Mouse (Mus musculus) T-helper 17 cell (primary cell): ENCODE measurements around the gene B4galt3.
"Not testable (repeated sequence)": the region's sequence is repeated elsewhere in the genome, so short reads cannot be mapped to it uniquely, and the experiment has no call there.

Source experiments
- in situ Hi-C, 2 experiments: fragments of 300-600 bp; cut with MboI, MseI; formaldehyde crosslinking; loops; 1 replicate in 1 of 2; 2 replicates in 1 of 2; pipeline ENCODE4 v1.15.1; 2025; ENCODE audit warnings: high pct_unique_total_duplicates in 2 of 2

Gene B4galt3

DNA sequence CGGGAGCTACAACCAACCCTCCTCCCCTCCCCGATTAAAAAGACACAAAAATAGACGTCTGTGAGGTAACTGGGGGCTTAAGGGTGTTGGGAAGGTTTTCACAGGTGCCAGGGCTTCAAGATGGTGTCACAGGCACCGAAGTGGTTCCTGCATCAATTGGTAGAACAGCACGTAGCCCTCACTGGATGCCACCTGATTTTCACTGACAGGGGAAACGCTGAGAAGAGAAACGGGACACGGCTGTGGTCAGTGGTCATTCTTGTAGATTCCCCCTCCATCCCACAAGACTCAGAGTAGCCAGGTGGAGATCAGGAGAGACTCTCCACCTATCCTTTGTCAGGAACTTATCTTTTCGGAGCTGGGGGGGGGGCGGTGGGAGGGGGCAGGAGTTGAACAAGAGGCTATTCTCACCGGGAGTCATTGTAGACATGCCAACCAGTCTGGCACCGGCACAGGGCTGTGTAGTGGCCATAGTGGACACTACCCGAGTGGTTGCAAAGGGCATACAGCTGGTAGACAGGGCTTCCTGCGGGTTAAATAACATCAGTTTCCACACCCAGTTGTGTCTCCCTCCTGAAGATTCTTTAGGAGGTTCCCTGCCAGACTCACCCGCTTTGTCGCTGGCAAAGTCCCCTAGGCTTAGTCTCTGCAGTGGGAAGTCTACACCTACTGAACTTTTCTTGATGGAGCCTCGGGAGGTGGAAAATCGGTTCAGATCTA is 12.1 kb downstream of the B4galt3 start:
- in situ Hi-C loops: no loop called here

DNA sequence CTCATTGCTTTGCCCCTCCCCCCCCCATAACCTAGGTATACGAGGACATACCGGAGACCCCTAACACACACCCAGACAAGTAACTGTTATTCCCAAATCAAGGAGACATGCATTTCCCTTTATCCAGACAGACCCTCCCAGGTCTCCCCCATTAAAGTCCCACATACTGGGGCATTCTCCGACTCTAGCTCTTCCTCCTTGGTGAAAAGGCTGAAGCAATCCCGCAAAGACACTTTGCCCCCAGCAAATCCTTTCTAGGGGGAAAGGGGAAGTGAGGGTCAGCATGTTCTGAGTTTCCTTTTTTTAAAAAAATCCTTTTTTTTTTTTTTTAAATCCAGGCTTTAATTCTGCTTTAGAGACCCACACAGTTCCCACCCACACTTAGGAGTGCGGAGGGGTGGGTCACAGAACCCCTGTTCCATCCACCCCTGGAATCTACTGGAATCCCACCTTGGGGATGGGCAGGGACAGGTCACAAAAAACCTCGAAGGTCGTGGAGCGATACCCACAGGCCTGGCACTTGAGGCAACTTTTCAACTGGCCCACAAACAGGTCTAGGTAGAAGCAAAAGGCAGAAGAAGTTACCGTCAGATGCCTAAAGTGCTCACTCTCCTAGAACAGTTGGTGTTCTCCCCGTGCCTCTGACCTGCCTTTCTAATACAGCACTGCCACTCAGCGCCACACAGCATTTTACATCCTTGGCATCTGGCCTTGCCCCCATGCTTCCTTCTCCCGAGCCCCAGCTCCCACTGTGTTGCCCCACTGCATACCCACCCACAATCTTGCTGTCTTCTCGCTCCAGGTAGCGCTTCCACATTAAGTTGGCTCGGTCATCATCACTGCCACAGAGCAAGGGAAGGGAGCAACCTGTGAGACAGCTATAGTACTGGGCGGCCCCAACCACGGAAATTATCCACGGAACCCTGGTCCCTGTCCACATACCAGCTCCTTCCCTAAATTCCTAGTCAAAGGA is 13.3 kb downstream of the B4galt3 start:
- in situ Hi-C loops: no loop called here

DNA sequence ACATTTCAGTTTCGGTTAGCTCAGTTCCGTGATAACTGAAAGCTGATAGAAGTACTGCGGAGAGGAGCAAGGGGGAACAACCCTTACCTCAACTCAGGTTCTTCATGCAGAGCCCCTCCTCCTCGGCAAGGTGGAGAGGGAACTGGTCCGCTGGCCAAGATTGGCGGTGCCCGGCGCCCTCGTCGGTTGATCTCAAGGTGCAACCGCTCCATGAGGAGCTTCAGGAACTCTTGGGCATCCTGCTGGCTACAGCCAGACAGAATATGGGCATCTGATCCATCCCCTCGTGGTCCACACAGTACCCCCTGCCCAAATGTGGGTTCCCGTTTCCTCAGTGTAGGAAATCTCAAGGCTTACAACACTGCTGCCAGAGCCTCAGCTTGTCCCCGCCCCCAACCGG is 14.4 kb downstream of the B4galt3 start:
- in situ Hi-C loops: no loop called here

DNA sequence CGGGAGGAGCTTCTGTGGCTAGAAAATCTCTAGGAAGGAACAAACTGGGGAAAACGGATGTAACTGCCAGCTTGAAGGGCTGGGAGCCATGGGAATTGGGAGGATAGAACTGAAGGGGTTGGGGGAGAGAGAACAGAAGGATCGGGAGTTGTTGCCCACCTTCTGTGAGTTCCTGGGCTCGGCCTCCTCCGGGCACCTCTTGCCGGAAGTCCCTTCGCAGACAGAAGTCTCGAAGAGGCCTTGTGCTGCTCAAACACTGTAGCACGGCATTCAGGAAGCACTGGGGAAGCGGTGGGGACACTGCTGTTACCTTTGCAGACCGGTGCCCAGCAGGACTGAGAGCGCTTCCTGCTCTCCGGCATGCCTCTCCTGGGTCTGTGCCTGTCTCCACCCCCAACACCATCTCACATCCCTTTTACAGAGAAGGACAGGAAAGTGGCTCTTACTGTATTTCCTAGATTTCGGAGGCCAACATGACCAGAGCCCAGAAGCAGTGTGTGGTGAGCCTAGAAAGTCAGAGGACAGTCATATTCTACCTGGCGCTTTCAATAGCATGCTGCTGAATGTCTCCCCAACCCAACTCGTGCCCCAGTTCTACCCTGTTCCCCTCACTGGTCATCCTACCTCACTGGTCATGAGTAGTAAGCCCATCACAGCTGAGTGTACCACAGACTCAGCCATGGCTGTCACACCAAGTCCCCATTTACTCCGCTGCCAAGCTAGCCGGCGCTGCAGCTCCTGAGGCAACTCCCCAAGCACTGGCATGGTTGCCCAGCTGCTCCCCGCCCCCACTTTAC is 15.2 kb downstream of the B4galt3 start:
- in situ Hi-C loops: loop anchor here in 1 of 2 experiments (5.0 kb wide), 1 partner anchor 42 kb away; the partner anchor contains the start of gene Dedd

DNA sequence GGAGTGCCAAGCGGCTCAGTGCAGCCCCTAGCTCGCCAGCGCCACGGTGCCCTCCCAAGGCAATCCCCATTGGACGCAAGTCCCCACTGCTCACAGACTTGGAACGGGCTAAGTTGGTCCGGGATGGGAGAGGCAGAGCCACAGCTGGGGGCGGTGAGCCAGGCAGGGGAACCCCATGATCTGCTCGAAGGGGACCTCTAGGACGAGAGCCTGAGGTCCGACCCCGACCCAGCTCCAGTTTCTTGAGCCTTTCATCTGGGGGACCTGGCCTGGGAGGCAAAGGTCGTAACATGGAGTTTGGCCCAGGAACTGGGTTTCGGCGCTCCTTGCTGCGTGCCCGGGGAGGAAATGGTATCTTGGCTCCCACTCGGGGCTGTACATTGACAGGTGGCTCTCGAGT is 16.4 kb downstream of the B4galt3 start:
- in situ Hi-C loops: loop anchor here in 1 of 2 experiments (5.0 kb wide), 1 partner anchor 41 kb away; the partner anchor contains the start of gene Dedd

DNA sequence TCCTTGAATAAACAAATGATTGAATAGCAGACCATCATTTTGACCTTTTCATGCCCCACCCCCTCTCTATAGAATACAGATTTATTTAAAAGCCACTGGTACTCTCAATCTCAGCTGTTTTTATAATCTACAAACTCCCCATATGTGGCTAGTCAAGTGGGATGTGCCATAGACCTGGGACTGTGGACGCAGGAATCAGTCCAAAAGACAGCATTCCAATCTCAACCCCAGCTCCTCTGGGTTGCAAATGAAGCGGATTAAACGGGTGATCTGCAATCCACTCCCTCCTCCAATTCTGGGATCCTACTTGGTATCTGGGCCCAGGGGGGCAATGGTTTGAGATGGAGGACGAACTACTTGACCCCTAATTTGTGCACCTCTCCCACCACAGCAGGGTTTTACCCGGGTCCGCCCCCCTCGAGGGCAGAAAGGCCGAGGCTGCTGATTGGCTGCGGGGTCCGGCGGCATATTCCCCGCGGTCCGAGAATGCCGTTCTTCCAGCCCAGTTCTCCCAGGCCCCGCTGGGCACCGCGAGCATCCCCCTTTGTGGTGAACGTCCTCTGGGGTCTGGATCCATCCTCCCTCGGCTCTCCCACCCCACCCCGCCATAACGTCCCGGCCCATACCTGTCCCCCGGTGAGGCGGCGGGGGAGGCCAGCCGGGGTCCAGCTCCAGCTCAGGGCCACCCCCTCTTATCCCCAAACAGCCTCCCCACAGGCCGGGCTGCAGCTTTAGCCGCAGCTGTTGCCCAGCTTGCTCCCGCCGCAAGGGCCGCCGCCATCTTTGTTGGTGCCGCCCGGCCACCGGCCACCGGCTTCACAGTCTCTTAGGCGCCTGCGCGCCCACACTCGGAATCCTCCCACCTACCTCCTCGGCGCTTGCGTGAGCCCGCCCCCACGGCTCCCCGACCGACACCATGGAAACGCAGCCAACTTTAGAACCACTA is 17.3 kb downstream of the B4galt3 start, which contains the start of gene Usp21:
Gene Usp21 (minus strand): TSS at position 856 of the 946 bp plus-strand sequence.
- in situ Hi-C loops: loop anchor here in 1 of 2 experiments (5.0 kb wide), 1 partner anchor 40 kb away; the partner anchor contains the start of gene Dedd

DNA sequence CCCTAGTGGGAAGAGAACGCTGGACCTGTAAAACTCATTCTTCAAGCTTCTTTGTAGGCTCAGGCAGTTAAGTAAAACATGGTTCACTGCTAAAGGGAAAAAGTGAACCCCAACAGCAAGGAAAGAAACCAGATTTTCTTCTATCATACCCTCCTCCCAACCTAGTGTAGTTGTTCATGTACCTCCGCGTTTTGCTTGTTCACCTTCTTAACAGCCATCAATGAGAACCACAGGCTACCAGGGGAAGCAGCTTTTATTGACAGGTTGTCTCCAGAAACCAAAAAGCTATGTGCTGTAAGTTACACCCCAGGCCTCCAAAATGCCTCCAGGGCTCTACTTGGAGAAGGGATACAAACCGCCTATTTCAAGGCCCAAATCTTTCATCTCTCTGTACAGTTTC is 18.2 kb downstream of the B4galt3 start:
- in situ Hi-C loops: loop anchor here in 1 of 2 experiments (5.0 kb wide), 1 partner anchor 39 kb away; the partner anchor contains the start of gene Dedd

DNA sequence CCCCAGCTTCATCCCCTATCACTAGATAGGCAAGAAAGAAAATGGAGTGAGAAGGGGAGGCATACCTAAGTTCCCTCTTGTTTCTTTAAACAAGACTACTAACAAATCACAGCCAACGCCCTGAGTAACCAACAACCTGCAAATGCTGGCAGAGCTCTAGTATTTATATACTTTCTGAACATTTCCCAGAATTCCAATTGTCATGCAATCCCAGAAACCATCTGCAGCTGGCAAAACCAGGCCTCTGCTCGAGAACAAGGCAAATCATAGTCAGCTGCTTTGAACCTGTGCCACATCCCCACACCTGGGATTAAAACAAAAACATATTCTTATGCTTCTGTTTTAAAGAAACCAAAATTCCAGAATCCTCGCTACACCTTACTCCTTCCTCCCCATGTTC is 23.2 kb downstream of the B4galt3 start:
- in situ Hi-C loops: no loop called here

DNA sequence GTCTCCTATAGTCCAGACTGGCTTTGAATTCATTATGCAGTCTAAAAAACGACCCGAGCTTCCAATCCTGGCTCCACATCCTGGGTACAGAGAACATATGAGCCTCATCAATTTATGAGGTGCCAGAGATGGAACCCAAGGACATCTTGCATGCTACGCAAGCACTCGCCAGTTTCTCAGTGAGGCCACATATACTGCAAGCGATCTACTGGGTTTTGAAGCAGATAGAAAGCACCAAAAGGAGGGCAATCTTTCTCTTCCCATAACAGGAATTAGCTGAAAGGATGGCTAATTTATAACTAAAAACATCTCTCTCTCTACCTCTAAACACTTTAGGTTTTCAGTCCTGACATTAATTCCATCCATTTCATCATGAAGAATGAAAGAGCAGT is 23.8 kb downstream of the B4galt3 start:
- in situ Hi-C loops: no loop called here

DNA sequence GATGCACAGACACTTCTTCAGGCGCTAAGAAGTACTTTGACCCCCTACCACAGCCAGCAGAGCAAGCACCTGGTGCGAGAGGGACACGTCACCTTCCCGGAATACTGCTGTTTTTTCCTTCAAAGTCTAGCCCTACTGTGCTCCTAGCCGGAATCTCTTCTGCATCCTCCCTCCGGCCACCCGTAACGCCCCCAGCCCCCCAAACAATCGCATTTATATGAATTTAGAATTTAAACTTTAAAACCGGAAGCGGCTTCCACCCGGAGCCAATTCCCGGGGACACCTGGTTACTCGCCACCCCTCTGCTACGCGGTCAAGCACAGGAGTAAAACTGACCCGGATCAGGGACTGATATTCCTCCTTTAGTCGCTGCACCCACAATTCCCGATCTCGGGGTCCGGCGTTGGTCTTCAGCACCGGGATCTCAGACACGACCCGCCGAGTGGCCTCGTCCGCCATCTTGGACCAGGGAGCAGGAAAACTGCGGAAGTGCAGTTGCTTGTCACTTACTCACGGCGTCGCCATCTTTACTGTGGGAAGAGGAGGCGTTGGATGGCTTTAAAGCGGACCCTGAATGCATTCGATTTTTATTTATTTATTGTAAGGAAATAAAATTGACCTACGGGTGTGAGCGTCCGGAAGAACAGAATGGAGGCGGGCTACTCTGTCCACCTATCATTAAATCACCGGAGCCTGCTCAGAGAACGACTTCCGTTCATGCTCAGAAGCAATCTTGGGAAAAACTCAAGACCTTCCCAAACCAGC is 24.4 kb downstream of the B4galt3 start, which contains the start of gene Ufc1:
Gene Ufc1 (minus strand): TSS at position 727 of the 765 bp plus-strand sequence.
- in situ Hi-C loops: no loop called here

DNA sequence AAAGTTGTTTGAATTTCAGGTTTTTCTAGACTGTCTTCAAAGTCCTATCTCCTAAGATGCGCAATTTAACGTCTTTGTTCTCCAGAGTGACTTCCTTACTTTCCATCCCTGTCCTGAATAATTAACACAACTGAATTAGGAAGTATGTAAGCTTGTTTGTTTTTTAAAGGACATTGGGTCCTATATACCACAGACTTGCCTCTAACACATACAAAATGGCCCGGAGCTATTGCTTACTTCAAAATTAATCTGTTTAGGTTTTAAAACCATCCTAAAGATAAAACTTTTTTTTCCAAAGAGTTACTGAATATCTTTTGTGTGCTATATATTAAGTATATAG is 24.9 kb downstream of the B4galt3 start:
- in situ Hi-C loops: no loop called here

DNA sequence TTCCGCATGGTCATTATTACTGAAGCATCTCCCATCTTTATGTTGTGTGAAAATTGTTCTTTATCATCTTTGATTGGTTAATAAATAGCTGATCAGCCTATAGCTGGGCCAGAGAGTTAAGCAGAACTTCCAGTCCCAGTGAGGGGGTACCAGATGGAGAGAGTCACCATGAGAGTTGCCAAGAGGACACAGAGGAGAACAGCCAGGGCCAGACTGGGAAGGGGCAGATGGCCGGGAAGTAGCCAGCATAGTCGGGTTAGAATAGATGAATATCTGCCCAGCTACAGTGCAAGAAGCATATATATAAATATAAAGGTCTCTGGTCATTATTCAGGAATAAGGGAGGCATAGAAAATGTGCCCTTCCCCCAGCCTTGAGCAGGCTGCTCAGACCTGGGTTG is 28.1 kb downstream of the B4galt3 start:
- in situ Hi-C loops: no loop called here

DNA sequence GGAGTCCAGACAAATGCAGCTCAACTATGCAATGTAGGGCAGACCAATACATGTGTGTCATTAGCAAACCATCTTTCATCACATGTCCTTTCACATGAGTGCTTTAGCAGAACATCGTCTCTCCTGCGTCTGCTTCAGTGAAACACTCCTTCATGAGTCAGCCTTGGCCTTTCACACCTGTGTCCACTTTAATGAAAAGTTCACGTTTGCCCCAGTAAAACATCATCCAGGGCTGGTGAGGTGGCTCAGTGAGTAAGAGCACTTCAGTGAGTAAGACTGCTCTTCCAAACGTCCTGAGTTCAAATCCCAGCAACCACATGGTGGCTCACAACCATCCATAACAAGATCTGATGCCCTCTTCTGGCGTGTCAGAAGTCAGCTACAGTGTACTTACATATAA is 36.0 kb downstream of the B4galt3 start:
- in situ Hi-C loops: not testable (repeated sequence)

DNA sequence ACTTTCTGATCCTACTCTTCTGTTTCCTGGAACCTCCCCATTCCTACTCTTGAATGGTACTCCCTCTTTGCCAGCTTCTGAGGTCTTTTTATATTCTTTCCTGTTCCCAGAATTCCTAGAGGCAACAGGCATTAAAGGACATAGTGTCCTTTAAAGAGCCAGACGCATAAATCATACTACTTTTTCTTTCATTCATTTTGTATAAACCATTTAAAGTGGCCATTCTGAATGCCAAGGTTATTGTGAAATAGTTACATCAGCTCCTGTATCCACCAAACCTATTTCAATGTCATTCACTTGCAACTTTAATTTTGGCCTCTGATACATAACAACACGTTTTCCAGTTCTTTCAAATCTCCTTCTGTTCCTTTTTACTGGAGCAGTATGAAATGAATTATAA is 39.2 kb downstream of the B4galt3 start:
- in situ Hi-C loops: no loop called here

DNA sequence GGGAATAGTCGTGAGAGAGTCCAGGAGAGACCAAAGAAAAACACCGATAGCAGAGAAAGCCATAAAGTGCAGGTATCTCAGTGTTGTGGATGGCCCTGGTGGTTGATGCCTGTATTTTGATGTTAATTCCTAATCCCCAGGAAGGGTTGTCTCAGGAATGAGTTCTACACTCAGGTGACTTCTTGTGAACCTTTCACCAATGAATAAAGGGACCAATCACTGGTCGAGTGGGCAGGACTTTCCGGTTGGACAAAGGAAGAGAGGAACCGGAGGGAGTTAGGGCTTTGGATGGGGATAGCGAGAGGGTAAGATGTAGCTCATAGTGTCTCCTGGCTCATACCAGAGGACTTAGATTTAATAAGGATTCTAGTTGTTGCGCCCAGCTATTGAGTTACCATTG is 49.6 kb downstream of the B4galt3 start:
- in situ Hi-C loops: loop anchor here (5.0 kb wide), 1 partner anchor 38 kb away; no protein-coding TSS in a partner anchor

DNA sequence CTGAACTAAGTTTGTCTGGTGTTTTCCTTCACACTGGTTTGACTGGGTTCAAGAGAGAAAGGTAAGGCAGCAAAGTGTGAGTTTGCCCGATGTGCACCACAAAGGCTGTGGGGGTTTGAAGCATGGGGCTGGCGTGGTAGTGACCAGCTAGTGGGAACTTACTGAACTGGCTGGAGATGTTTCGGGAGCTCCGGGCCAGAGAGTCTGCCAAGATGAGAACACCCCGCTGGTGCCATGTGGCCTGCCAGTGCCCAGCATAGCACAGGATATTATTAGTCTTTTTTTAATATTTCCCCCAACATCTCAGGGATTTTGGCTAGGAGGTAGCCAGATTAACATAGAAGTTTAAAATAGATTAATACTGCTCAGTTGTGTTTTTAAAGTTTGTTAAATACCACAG is 50.0 kb downstream of the B4galt3 start:
- in situ Hi-C loops: no loop called here

DNA sequence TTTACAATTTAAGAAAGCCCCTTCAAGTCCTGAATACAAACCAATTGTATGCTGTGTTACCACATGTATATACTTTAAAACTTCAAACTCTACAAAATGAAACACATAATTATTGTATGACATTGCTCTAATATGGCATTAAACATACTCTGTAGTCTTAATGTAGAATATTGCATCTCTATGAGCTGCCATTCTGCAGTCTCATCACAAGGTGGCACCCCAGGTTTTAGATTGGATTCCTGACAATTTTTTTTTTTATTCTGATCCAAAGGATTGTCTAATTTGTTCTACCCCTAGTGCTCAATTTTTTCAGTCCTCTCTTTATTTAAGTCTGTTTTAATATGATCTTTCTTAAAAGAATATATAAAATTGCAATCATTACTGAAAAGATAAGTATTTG is 51.3 kb downstream of the B4galt3 start:
- in situ Hi-C loops: no loop called here

DNA sequence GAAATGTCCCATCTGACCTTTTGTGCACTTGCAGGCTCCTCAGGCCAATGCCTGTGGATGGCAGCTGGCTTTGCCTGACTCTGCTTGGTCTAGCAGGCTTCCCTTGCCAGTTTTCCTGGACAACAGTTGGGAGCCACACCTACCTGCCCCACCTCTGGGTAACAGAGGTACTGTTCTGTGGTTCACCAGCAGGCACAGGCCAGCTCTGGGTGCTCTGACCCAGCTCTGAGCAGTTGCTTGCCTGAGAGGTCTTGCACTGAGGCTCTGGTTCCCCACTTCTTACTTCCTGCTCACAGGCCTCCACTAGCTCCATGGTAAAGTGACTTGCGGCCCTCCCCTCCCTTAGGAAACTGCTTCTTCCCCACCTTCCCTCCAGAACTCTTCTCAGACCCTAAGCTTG is 51.9 kb downstream of the B4galt3 start:
- in situ Hi-C loops: no loop called here

DNA sequence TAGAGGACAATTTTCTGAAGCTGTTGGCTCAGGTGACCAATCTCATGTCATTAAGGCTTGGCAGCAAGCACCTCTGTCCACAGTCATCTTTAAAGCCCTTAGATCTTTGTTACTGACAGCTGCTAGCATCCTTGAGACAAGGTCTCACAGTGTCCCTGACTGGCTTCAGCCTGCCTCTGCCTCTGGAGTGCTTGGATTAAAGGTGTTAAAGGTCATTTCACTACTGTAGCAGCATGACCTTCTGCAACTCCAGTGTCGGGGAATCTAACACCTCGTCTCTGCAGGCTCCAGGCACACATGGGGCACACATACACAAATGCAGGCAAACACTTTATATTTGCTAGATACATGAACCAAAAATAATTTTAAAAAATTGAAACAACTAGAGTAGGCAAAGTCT is 55.4 kb downstream of the B4galt3 start:
- in situ Hi-C loops: loop anchor here in 1 of 2 experiments (5.0 kb wide), 1 partner anchor 38 kb away; the partner anchor contains the start of gene Usp21
